Mouse (Mus musculus) testis, adult 2 months (tissue): ENCODE measurements around the gene Atg101.

Experiments used
- CTCF ChIP-seq: fragments of 200-500 bp; IDR thresholded peaks from 2 replicates; pipeline ENCODE4 v1.5.1; 2012; ENCODE audit warnings: low read depth, mild to moderate bottlenecking, inconsistent platforms, low read length, moderate library complexity; ENCODE audit not compliant: control insufficient read depth, insufficient read depth, insufficient replicate concordance
- POLR2A ChIP-seq: fragments of 200-500 bp; IDR thresholded peaks from 2 replicates; pipeline ENCODE4 v1.6.1; 2012; ENCODE audit warnings: low read depth, mild to moderate bottlenecking, inconsistent platforms, low read length, moderate library complexity; ENCODE audit not compliant: control insufficient read depth

GRCm38 (mm10) chr15:101338359-101338758 lies 54.3 kb downstream of the Atg101 start:
- TF ChIP-seq POLR2A: no peak
- no peak for TF ChIP-seq CTCF
